Mouse (Mus musculus): ENCODE measurements around the gene Lrmp. TPM values are rescaled to one million over a fixed set of nuclear protein-coding genes. Genes with fewer than 3 reads are reported as not detected.

The Lrmp gene
- 1.7 and 2.6 TPM in 2 replicates for polyA plus RNA-seq (2016; fragmentation: Nextera tagmentation; extraction: Ambion mirVana)

DNA sequence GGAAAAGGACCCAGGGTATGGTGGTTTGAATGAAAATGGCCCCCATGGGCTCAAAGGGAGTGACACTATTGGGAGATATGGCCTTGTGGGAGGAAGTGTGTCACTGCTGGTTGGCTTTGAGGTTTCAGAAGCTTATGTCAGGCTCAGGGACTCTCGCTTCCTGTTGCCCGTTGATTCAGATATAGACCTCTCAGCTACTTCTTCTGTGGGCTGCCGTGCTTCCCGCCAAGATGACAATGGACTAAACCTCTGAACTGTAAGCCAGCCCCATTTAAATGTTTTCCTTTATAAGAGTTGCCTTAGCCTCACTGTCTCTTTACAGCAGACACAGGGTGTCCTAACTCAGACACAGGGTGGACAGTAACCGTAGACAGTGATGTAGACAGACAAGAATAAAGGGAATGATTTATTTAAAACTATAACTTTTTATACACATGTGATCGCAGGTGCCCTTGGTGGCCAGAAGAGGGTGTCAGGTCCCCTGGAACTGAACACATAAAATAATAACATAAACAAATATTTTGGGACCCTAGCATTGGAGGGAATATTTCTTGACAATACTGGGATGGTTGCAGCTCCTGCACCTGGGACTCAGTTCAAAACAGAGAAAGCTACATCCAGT lies at the start of gene Lrmp:
Gene Lrmp (plus strand): TSS at position 178 of the 622 bp plus-strand sequence.
- no peaks in the 10 kb centered on the region for H3K9me3 ChIP-seq (replicated peaks)
- WGBS, result 69% methylated on average over 6 of the region's 6 CpGs
- H3K4me3 ChIP-seq, result peak within 1 kb of the TSS; percentile 27
- peaks cover 20% of the 10 kb centered on the region for H3K4me1 ChIP-seq
- no peak for DNase-seq (ENCODE audit: low spot score)
- H3K27me3 ChIP-seq (ENCODE audit: low read depth, poor library complexity, severe bottlenecking), result peaks cover 3% of the 10 kb centered on the region; the same call in 1 of the 2 replicates
- no peaks in the 10 kb centered on the region for H3K36me3 ChIP-seq
- H3K27ac ChIP-seq (replicated peaks), result peak within 1 kb of the TSS; percentile 86

DNA sequence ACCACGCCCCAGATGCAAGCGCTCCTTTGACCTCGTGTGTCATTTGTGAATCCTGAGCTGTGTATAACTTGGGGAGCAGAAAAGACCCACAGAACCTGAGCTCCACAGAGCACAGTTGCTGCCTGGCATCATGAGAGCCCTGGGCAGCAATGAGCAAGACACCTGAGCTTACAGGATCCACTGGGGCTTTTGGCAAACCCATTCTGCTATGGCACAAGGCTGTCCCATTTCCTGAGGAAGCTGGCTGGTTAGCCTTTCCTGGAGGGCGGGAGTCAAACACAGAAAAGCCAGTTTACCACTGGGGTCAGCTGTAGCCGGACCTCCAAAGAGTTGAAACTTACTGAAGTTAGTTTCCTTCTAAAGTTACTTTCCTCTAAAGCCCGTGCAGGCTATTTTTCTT lies 49.0 kb upstream of the Lrmp start:
- Histone ChIP-seq H3K27me3 (ENCODE audit: low read depth, poor library complexity, severe bottlenecking) (no peaks in the 10 kb centered on the region), H3K4me3 (no peak overlapping the region), H3K9me3 (replicated peaks) (no peaks in the 10 kb centered on the region), H3K36me3 (peaks cover 12% of the 10 kb centered on the region; the same call in 1 of the 2 replicates), H3K27ac (replicated peaks) (no peak overlapping the region), H3K4me1 (peaks cover 28% of the 10 kb centered on the region)
- no peak for DNase-seq (ENCODE audit: low spot score)
- WGBS, result 89% methylated on average over 6 of the region's 6 CpGs

DNA sequence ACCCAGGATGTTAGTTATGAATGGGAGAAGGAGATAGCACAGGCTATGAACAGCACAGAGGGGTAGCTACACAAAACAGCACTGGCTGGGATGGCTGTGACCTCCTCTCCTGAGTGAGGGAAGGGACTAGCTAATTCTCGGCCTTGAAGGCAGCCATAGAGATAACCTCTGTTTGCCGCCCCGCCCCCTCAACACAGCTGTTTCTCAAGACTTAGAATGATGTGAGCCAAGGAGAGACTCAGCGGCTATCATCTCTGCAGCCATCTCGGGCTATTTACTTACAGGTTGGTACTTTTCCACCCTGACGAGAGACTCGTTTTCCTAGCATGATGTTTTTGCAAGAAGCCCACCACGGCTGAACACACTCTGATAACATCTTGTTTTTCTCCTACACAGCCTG lies 47.8 kb upstream of the Lrmp start:
- no peak for DNase-seq (ENCODE audit: low spot score)

DNA sequence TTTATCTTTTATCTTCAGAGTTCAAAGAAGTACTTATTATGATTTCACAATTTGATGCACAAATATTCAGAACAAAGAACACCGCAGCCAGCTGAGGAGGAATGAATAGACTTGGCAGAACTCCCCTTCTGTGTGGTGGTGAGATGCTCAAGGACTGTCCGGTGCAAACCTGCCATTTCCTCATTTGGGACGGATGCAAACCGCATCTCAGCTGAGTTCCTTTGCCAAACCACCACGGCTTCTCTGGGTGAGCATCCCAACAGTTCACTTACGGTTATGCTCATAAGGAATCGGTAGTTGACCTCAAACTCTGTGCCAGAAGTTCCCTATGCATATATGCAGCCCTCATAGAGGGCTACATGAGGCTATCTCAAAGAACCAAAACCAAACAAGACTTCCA lies 46.1 kb upstream of the Lrmp start:
- no peak for DNase-seq (ENCODE audit: low spot score)
- H3K27ac ChIP-seq (replicated peaks), result no peak overlapping the region
- 89% methylated on average over 7 of the region's 7 CpGs for WGBS

More for the DNA sequence above, 47.8 kb upstream of the Lrmp start:
- peaks cover 25% of the 10 kb centered on the region for H3K4me1 ChIP-seq
- H3K4me3 ChIP-seq, result no peak overlapping the region
- whole genome bisulfite sequencing, result 85% methylated on average over 8 of the region's 8 CpGs
- no peak overlapping the region for H3K27ac ChIP-seq (replicated peaks)
- H3K36me3 ChIP-seq, result peaks cover 12% of the 10 kb centered on the region; the same call in 1 of the 2 replicates
- H3K9me3 ChIP-seq (replicated peaks), result no peaks in the 10 kb centered on the region
- H3K27me3 ChIP-seq (ENCODE audit: low read depth, poor library complexity, severe bottlenecking), result no peaks in the 10 kb centered on the region

DNA sequence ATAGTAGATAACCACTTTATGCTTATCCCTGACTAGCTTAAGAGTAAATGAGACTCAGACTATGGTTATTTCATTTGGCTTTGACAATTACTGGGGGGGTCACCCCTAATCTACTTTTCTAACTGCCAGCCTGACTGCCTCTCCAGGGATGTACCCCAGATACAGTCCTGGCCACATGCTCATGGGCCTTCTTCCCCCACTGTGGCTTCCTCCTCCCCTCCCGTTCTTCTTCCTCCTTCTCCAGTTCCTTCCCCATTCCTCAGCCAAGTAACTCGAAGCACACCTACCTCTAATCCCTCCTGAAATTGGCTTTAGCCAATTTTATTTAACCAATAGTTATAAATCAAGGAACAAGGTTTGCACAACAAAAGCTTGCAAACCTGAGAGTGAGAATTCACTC lies 45.5 kb upstream of the Lrmp start:
- 84% methylated on average over 2 of the region's 2 CpGs for WGBS
- Histone ChIP-seq H3K4me3 (no peak overlapping the region), H3K27ac (replicated peaks) (no peak overlapping the region), H3K36me3 (peaks cover 12% of the 10 kb centered on the region; the same call in 1 of the 2 replicates), H3K27me3 (ENCODE audit: low read depth, poor library complexity, severe bottlenecking) (no peaks in the 10 kb centered on the region), H3K9me3 (replicated peaks) (no peaks in the 10 kb centered on the region), H3K4me1 (peaks cover 25% of the 10 kb centered on the region)
- no peak for DNase-seq (ENCODE audit: low spot score)

More for the DNA sequence above, 46.1 kb upstream of the Lrmp start:
- Histone ChIP-seq H3K36me3 (peaks cover 12% of the 10 kb centered on the region; the same call in 1 of the 2 replicates), H3K4me1 (peaks cover 24% of the 10 kb centered on the region), H3K27me3 (ENCODE audit: low read depth, poor library complexity, severe bottlenecking) (no peaks in the 10 kb centered on the region), H3K9me3 (replicated peaks) (no peaks in the 10 kb centered on the region), H3K4me3 (no peak overlapping the region)

DNA sequence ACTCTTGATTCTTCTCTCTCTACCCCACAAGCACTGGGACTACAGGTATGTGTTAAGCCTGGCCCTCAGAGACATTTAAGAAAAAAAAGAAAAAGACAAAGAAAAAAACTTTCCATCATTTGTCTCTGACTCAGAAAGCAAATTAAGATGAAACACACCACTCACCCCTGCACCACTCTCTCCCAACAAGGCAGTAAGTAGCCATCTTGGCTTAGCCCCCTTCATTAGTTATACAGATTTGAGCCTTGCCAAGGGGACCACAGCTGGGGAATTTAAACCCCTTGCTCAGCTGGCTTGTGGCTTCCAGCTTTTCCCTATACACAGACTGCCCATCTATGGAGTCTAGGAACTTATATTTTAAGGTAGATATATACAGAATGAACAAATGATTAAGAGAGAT lies 41.0 kb upstream of the Lrmp start:
- H3K4me1 ChIP-seq, result peaks cover 29% of the 10 kb centered on the region
- peak overlapping the region; percentile 89 for H3K27ac ChIP-seq (replicated peaks)
- peaks cover 10% of the 10 kb centered on the region; the same call in 1 of the 2 replicates for H3K27me3 ChIP-seq (ENCODE audit: low read depth, poor library complexity, severe bottlenecking)
- no peaks in the 10 kb centered on the region for H3K36me3 ChIP-seq
- no peaks in the 10 kb centered on the region for H3K9me3 ChIP-seq (replicated peaks)
- H3K4me3 ChIP-seq, result peak overlapping the region; percentile 65
- no peak for DNase-seq (ENCODE audit: low spot score)

DNA sequence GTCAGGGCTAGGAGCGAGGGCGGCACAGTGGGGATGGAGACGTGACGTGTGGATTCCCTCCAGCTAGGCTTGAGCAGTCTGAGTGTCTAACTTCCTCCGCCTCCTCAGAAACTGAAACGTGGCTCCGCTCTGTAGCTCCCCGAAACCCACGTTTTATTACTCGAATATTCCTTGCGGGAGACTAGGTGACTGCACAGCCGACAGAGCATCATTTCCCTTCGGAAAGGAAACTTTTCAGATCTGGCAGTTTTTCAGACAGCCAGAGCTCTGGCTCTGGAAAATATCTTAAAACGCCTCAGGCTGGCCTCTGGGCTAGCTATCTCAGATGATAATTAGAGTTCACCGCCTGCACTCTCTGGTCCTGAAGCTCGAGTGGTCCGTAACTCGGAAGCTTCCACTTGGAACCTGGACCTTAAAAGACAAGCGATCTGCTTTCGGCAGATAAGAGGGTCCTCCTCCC lies 40.3 kb upstream of the Lrmp start:
- H3K4me3 ChIP-seq, result peak overlapping the region; percentile 65
- no peak for DNase-seq (ENCODE audit: low spot score)
- peaks cover 10% of the 10 kb centered on the region; the same call in 1 of the 2 replicates for H3K27me3 ChIP-seq (ENCODE audit: low read depth, poor library complexity, severe bottlenecking)
- peak overlapping the region; percentile 89 for H3K27ac ChIP-seq (replicated peaks)
- H3K4me1 ChIP-seq, result peaks cover 29% of the 10 kb centered on the region
- H3K36me3 ChIP-seq, result no peaks in the 10 kb centered on the region
- under 1% methylated on average over 20 of the region's 20 CpGs for WGBS
- no peaks in the 10 kb centered on the region for H3K9me3 ChIP-seq (replicated peaks)

DNA sequence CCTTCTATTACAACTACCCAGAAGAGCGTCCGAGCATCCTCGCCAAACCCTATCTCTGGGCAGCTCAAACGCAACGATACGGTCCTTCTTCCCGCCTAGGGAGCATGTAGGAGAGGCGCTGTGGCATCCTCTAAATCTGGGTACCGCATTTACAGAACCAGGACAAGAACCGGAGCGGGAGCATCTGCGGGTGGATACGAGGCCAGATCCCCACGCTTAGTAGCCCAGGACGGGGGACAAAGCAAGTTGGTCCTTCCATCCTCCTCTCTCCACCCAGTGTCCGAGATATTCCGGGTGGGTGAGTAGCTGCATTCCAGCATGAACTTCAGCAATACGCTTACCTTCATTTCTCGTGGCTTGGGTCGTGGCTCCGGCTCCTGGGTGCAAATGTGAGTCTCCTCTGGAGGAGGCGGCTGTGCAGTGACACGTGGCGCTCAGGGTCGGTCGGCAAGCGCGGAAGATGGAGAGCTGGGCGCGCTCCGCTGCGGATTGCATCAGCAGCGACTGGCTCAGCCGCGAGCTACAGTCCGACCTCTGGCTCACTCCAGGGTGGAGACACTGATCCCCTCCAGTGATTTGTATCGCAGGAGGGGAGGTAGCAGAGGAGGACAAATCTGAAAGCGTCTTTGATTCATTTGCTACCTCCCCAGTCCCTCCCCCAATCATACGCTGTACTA lies 39.8 kb upstream of the Lrmp start, which contains the start of gene Bcat1:
Gene Bcat1 (minus strand): TSS at position 637 of the 677 bp plus-strand sequence.
- Histone ChIP-seq H3K36me3 (no peaks in the 10 kb centered on the region), H3K27me3 (ENCODE audit: low read depth, poor library complexity, severe bottlenecking) (peaks cover 10% of the 10 kb centered on the region; the same call in 1 of the 2 replicates), H3K27ac (replicated peaks) (peak within 1 kb of the TSS; percentile 89), H3K9me3 (replicated peaks) (no peaks in the 10 kb centered on the region), H3K4me3 (peak within 1 kb of the TSS; percentile 65), H3K4me1 (peaks cover 29% of the 10 kb centered on the region)
- WGBS, result under 1% methylated on average over 39 of the region's 39 CpGs
- peak; percentile 82 for DNase-seq (ENCODE audit: low spot score)

DNA sequence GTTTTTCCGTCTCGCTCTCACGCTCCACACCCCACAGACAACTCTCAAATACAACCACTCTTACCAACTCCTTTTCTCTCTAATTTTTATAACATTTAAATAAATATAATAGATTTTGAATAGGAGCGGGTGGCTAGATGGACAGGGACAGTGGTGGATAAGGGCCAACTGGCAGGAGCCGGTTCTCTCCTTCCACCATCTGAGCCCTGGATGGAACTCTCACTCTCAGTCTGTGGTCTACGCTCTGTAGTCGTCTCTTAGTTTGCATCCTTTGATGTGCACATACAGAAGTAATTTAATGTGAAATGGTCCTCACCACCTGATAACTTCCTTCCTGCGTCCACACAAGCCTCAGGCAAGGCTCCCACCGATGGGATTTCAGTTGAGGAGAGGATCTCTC lies 39.2 kb upstream of the Lrmp start:
- DNase-seq (ENCODE audit: low spot score), result no peak
- Histone ChIP-seq H3K9me3 (replicated peaks) (no peaks in the 10 kb centered on the region), H3K36me3 (no peaks in the 10 kb centered on the region), H3K4me3 (peak overlapping the region; percentile 65), H3K27ac (replicated peaks) (peak overlapping the region; percentile 89), H3K4me1 (peaks cover 29% of the 10 kb centered on the region), H3K27me3 (ENCODE audit: low read depth, poor library complexity, severe bottlenecking) (peaks cover 10% of the 10 kb centered on the region; the same call in 1 of the 2 replicates)
- 15% methylated on average over 9 of the region's 9 CpGs for WGBS

DNA sequence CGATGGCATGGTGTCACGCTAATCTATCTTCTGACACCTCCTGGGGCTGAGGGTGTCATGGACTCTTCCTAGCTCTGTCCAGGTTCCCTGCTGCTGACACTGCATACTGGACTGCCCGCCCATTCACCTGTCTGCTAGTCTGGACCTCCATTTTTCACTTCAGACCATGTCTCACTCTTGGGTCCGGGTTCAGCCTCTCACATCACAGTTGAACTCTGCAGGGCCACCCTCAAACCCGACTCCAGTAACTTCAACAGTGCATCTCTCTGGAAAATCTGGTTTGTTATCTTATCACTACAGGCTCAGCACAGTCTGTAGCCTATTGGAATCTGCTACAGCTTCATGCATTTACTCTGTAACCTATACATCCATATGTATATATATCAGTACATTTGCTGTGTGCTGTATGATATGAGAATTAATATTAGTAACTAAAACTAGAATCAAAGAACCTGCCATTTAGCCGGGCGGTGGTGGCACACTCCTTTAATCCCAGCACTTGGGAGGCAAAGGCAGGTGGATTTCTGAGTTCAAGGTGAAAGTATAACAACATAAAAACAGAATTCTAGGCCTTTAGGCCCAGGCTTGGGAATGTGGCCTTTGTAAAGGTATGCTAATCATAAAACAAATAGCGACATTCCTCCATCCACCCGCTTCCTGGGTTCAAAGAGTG lies 36.2 kb upstream of the Lrmp start:
- no peak overlapping the region for H3K27ac ChIP-seq (replicated peaks)

DNA sequence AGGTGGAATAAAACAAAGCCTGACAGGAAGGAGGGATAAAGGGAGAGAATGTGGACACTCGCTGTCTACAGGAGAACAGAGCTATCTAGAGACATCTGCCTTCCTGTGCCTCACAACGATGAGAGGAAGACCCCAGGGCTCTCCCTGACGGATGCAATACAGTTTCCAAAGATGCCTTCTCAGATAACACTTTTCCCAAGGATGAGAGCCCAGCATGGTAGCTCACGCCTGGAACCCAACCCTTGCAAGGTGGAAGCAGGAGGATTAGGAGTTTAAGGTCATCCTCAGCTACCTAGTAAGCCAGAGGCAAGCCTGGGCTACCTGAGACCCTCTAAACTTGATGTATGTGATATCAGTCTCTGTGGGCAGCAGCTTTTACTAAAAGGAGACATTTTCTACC lies 33.7 kb upstream of the Lrmp start:
- H3K9me3 ChIP-seq (replicated peaks), result no peaks in the 10 kb centered on the region
- H3K27me3 ChIP-seq (ENCODE audit: low read depth, poor library complexity, severe bottlenecking), result peaks cover 10% of the 10 kb centered on the region; the same call in 1 of the 2 replicates
- H3K27ac ChIP-seq (replicated peaks), result no peak overlapping the region
- DNase-seq (ENCODE audit: low spot score), result no peak
- H3K4me3 ChIP-seq, result no peak overlapping the region
- WGBS, result 72% methylated on average over 4 of the region's 4 CpGs
- H3K36me3 ChIP-seq, result no peaks in the 10 kb centered on the region
- H3K4me1 ChIP-seq, result no peaks in the 10 kb centered on the region

More for the DNA sequence above, 36.2 kb upstream of the Lrmp start:
- H3K36me3 ChIP-seq, result no peaks in the 10 kb centered on the region
- peaks cover 17% of the 10 kb centered on the region for H3K4me1 ChIP-seq
- H3K4me3 ChIP-seq, result no peak overlapping the region
- WGBS, result 83% methylated on average over 9 of the region's 9 CpGs
- no peaks in the 10 kb centered on the region for H3K9me3 ChIP-seq (replicated peaks)
- DNase-seq (ENCODE audit: low spot score), result no peak
- peaks cover 10% of the 10 kb centered on the region; the same call in 1 of the 2 replicates for H3K27me3 ChIP-seq (ENCODE audit: low read depth, poor library complexity, severe bottlenecking)

DNA sequence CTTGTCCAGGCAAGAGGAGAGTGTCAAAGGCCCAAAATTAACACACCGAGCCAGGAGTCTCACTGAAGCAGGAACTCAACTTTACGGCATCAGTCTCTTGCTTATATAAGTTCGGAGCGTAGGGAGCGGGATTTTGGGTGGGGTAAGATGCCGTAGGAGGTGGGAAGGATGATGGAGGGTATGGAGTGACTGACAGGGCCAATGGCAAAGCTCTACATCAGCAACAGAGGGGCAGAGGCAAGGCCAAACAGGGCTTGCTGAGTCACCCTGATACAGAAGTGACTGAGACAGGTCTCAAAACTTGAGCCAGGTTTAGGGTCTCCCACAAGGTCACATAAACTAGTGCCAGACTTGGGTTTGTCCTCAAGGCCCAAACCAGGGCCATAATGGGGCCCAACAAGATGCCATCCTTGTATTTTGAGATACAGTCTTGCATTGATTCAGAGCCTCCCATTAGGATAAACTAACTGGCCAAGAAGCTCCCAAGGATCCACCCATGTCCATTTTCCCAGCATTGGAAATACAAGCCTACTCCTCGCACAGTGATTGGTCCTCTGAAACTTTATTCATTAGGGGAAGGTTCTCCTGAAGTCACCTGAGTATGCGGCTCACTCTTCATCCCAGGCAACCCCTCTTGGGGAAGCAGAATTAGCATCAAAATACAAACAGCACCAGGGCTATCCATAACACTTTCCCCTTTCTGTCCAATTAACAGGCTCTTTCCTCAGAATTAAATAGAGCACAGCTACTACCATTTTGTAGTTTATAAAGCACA lies 30.9 kb upstream of the Lrmp start:
- no peak for DNase-seq (ENCODE audit: low spot score)
- WGBS, result 91% methylated on average over 8 of the region's 8 CpGs
- no peak overlapping the region for H3K4me3 ChIP-seq
- no peaks in the 10 kb centered on the region for H3K4me1 ChIP-seq
- H3K27ac ChIP-seq (replicated peaks), result no peak overlapping the region
- no peaks in the 10 kb centered on the region for H3K36me3 ChIP-seq
- no peaks in the 10 kb centered on the region for H3K27me3 ChIP-seq (ENCODE audit: low read depth, poor library complexity, severe bottlenecking)
- H3K9me3 ChIP-seq (replicated peaks), result no peaks in the 10 kb centered on the region

All from midbrain, embryonic 10.5 days (tissue).